Mouse (Mus musculus) left cerebral cortex, postnatal 36 days (tissue): ENCODE measurements around the gene Plscr3. TPM values are rescaled to one million over a fixed set of nuclear protein-coding genes. Genes with fewer than 3 reads are reported as not detected.
A peak's percentile ranks its signal among the peaks of the same experiment; 100 is the strongest.

ENCODE experiments used
- DNase-seq, 2 experiments: peaks; one replicate each; pipeline ENCODE4 v3.0.0; 2021 to 2022; ENCODE audit warnings: low spot score in 2 of 2, mixed read lengths in 1 of 2
- intact Hi-C: fragments of 180-260 bp; cut with DNase I; formaldehyde crosslinking; loops from one replicate; pipeline ENCODE4 v1.15.1; 2025
- total RNA-seq, 2 experiments: library from RNA; stranded (reverse); gene quantifications; 2 replicates each; pipeline ENCODE4 v1.2.3; 2021

The Plscr3 gene
- total RNA-seq: 10 to 100 TPM; 18.4 to 18.7 TPM

DNA sequence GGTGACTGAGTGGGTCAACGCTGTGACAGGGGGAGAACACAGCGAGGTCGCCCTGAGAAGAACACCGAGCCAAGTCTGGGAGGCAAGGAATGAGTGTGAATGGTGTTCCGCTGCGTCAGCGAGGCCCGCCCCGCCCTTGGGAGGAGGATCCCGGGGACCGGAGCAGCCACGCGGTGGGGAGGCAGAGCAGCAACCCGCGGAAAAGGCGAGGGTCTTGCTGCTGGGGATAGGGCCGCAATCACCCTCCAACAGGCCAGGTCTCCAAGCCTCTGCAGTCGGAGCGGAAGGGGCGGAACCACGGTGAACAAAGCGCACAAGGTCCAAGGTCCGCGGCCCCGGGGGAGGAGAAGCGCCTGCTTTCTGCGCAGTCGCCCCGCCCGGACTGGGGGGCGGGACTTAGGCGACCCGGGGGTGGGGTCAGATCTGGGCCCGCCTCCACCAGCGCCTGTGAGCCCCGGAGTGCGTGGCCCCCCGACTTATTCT, at the start of gene Plscr3:
Plscr3 (plus strand) TSS at position 179 of the 483 bp plus-strand sequence.
- intact Hi-C loops: no loop called here
- peak; percentile 87 to 88 for DNase-seq

DNA sequence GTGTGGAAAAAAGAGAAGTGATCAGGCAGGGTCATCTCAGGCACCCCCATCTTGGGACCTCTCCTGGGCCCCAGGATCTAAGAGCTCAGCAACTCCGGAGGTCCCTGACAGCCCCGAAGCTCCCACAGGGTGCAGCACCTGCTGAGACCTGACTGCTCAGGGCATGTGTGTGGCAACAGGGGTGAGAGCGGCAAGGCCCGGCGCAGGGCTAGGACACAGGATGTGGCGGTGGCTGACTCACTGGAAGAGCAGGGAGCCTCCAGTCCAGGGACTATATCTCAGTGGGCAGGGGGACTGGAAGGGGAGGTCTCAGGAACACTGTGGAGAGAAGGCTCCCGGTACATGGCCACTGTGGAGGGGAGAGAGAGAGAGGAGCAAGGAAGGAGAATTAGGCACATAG, 48.3 kb upstream of the Plscr3 start:
- no peak for DNase-seq
- intact Hi-C loops: no loop called here

GRCm38 (mm10) chr11:69799394-69800137, 46.6 kb upstream of the Plscr3 start:
- intact Hi-C loops: loop anchor here (5.0 kb wide), 1 partner anchor 78 kb away; the partner anchor contains the start of gene Tmem95
- DNase-seq: no peak

DNA sequence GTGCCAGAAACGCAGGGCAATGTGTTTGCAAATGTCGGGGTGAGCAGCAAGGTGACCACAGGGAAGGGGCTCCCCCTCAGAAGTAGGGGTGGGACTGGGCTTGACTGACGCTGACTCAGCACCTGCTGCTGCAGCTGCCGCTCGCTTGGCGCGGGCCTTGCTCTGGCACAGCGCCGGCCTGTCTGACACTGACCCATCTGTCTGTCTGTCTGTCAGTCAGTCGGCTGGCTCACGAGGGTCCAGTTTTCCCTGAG, 46.1 kb upstream of the Plscr3 start:
- DNase-seq: no peak
- intact Hi-C loops: loop anchor here (5.0 kb wide), 1 partner anchor 77 kb away; the partner anchor contains the start of gene Tmem95

GRCm38 (mm10) chr11:69800392-69801197, 45.6 kb upstream of the Plscr3 start:
- intact Hi-C loops: loop anchor here (5.0 kb wide), 1 partner anchor 77 kb away; the partner anchor contains the start of gene Tmem95

GRCm38 (mm10) chr11:69801379-69801977, 44.7 kb upstream of the Plscr3 start, which contains the start of gene Fgf11:
Gene Fgf11 (minus strand): TSS chr11:69801857.
- DNase-seq: no peak
- intact Hi-C loops: loop anchor here (5.0 kb wide), 1 partner anchor 76 kb away; the partner anchor contains the start of gene Tmem95

More at GRCm38 (mm10) chr11:69800392-69801197, 45.6 kb upstream of the Plscr3 start:
- no peak for DNase-seq

DNA sequence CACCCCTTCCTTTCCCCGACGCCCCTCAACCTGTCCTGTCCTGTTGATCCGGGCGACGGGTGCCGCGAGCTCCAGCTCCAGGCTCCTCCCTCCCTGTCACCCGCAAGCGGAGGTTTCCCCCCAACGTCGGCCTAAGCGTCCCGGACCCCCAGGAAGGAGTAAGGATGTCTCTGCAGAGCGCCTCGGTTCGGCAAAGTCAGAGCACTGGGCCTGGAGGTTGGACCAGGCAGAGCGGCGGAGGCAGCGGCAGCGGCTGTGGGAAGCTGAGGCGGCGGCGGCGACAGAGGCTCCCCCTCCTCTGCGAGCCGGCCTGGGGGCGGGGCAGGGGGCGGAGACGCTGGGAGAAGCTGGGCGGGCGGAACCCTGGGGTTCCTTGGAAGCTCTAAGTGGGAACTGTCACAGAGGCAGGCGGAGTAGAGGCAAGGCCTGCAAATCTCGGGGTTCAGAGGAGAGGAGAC, 43.5 kb upstream of the Plscr3 start:
- intact Hi-C loops: loop anchor here (1.0 to 5.0 kb wide), 3 partner anchors 34 to 75 kb away; partner anchors contain the start of genes Nlgn2 and Tmem95
- peak; percentile 72 to 73 for DNase-seq

DNA sequence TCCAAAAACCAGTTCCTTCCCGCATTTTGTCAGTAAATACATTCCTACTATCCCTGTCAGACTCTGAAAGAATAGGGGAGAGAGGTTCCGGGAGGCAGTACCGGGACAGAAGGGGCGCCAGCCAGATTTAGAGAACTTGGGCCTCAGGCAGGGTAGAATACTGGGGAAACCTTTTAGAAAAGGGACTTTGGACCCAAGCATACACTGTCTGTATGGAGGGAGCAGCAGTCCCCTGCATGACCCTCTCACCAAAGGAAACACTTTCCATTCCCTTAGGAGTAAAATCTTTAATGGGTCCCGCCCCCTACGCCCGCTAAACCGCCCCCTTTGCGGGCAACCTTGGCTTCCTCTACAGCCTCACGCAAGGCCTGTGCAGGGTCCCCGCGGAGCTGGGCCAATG, 42.8 kb upstream of the Plscr3 start:
- intact Hi-C loops: loop anchor here (1.0 to 5.0 kb wide), 3 partner anchors 33 to 74 kb away; partner anchors contain the start of genes Nlgn2 and Tmem95
- DNase-seq: no peak

GRCm38 (mm10) chr11:69803786-69804651, 42.2 kb upstream of the Plscr3 start:
- intact Hi-C loops: loop anchor here (1.0 to 5.0 kb wide), 3 partner anchors 33 to 73 kb away; partner anchors contain the start of genes Nlgn2 and Tmem95
- peak; percentile 71 for DNase-seq

DNA sequence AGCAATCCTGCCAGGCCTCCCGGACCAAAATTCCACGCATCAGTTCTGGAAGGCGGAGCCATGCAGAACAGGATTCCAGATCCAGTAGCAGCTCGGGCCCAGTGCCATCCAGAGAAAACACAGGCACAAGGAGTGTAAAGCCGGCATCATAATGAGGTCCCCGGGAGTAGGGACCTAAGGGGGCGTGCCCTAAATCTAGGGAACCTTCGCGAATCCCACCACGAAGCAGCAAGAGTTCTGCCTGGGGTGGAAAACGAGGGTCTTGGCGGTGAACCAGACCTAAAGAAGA, 41.6 kb upstream of the Plscr3 start:
- intact Hi-C loops: loop anchor here (5.0 kb wide), 1 partner anchor 73 kb away; the partner anchor contains the start of gene Tmem95
- DNase-seq: no peak

DNA sequence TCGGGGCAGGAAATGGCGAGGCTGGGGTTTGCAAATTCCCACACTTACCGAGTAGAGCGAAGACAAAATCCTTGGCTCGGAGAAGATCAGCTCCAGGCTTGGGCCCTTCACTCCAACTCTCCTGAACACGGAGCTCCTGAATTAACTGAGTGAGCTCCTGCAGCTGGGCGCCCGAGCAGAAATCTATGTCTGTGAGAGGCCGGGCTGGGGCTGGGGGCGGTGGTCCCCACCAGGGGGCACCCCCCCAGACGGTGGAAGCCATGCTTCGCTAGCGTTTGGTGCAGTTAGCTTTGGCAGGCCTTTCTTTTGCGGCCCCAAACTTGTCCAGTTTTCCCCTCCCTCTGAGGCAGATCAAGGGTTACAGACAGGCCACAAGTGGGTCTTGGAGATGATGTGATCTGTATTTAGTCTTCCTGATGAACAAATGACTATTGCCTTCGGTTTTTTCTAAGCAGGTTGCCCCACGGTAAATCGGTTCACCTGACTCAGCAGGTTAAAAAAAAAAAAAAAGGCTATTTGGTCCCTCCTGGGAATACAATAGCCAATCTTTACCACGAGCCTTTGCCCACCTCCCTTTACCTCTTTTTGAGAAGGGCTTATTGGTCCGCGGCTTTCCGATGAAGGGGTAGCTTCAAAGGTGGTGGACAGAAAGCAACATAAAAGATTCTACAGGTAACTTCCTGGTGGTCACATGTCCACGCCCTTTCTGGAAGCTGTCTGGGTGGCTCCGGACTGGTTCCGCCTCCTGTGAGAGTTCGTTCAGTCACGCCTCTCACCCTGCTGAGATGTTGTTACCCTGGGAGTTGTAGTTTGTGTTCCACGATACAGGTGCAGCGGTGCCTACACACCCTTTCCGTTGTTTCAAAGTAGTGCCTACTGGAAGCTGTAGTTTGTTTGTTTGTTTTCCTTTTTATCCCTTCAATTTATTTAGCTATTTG, 40.9 kb upstream of the Plscr3 start, which contains the start of gene Tmem102:
Tmem102 (minus strand) TSS at position 653 of the 938 bp plus-strand sequence.
- intact Hi-C loops: loop anchor here (5.0 kb wide), 1 partner anchor 72 kb away; the partner anchor contains the start of gene Tmem95
- no peak for DNase-seq

DNA sequence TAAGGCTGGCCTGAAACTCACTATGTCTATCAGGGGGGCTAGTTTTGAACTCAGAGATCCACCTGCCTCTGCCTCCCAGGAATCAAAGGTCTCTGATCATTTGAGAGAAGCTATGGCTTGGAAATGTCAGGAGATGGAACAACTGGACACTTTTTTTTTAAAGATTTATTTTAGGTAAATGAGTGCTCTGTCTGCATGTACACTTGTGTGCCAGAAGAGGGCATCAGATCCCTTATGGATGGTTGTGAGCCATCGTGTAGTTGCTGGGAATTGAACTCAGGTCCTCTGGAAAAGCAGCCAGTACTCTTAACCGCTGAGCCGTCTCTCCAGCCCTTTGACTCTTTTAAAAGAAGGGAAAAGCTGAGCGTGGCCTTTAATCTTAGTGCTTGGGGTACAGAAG, 39.8 kb upstream of the Plscr3 start:
- no peak for DNase-seq
- intact Hi-C loops: no loop called here

DNA sequence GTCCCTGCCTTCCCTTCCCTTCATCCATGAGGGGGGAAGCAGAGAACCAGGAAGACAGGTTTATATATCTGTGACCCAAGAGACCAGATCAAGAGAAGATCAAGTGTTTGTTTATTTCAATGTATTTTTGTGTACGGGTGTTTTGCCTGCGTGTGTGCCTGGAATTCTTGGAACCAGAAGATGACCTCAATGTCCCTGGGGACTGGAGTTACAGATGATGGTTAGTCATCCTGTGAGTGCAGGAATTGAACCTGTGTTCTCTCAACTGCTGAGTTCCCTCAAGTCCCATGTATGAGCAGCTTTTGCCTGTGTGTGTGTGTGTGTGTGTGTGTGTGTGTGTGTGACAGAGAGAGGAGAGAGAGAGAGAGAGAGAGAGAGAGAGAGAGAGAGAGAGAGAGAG, 38.5 kb upstream of the Plscr3 start:
- intact Hi-C loops: no loop called here
- DNase-seq: no peak

- no peak for DNase-seq
- intact Hi-C loops: no loop called here
Observed at GRCm38 (mm10) chr11:69810280-69810679, 35.9 kb upstream of the Plscr3 start.

- intact Hi-C loops: no loop called here
- no peak for DNase-seq
Observed at GRCm38 (mm10) chr11:69815155-69815554, 31.0 kb upstream of the Plscr3 start, which contains the start of gene Gm39566. Gene Gm39566 (minus strand): TSS chr11:69815298.

- no peak for DNase-seq
- intact Hi-C loops: no loop called here
Observed at GRCm38 (mm10) chr11:69816520-69816919, 29.7 kb upstream of the Plscr3 start.

DNA sequence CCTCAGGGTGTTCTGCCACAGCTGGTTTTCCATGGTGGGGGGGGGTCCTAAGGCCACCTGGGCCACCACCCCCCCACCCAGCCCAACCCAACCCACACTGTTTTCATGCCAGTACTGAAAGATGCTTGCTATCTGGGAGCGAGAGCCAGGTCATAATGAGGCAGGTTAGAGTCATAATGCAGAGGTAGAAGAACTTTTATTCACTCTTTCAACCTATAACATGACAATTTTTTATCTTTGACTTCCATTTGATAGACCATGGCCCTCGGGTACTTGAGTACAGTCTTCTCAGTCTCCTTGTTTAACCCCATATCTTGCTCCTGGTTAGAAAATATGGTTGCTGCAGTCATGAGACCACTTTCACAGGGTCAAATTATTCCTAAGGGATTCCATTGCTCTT, 27.8 kb upstream of the Plscr3 start, which contains the start of gene Spem2:
Spem2 (minus strand) TSS at position 101 of the 400 bp plus-strand sequence.
- DNase-seq: no peak
- intact Hi-C loops: no loop called here

- intact Hi-C loops: no loop called here
- no peak for DNase-seq
Observed at GRCm38 (mm10) chr11:69818871-69819270, 27.3 kb upstream of the Plscr3 start.
